16 mouse cellular contexts compared by ENCODE assay signal in genomic region chr5:122063204-122063933, GRCm38 (mm10). TPM values are rescaled to one million over a fixed set of nuclear protein-coding genes. Genes with fewer than 3 reads are reported as not detected.
A peak's percentile ranks its signal among the peaks of the same experiment; 100 is the strongest.
DNase-seq lines count a peak whose midpoint lies in the region; ATAC-seq and TF ChIP-seq lines count a peak whose summit lies in the region.
"Had no signal": no experiment of that assay in that cellular context is flagged by ENCODE, and none has a peak within 500 bp of the region (broad histone marks: within the 10 kb centered on the region; RNA-seq: fewer than 3 reads in every experiment).

No protein-coding gene starts in this region.

- TF ChIP-seq CTCF in E14TG2a.4 (conservative IDR thresholded peaks at IDR 0.05; ENCODE audit: low read length): no peak
- TF ChIP-seq CTCF in cortical plate, adult 2 months (IDR thresholded peaks at IDR 0.05; ENCODE audit: extremely low read depth, insufficient read depth, low read length): no peak

- H3K4me2 ChIP-seq in heart, embryonic 11.5 days: no peak overlapping the region
- H3K4me2 ChIP-seq in neural tube, embryonic 15.5 days: peak overlapping the region; percentile 42; the same call in 1 of the 2 replicates
- H3K4me2 ChIP-seq: liver, embryonic 13.5 days had no signal

- no peak for ATAC-seq in heart, embryonic 11.5 days (replicated peaks; ENCODE audit: insufficient number of reproducible peaks, low FRiP score, low TSS enrichment)
- ATAC-seq in neural tube, embryonic 15.5 days (ENCODE audit: low FRiP score): no peak
- ATAC-seq: lung, postnatal 0 days had no signal

- H3K36me3 ChIP-seq in heart, embryonic 11.5 days (ENCODE audit: control insufficient read depth, insufficient read depth, low read length): no peaks in the 10 kb centered on the region
- no peaks in the 10 kb centered on the region for H3K36me3 ChIP-seq in E14TG2a.4 (ENCODE audit: insufficient read depth, low read length)
- H3K36me3 ChIP-seq in neural tube, embryonic 15.5 days: no peaks in the 10 kb centered on the region
- no peaks in the 10 kb centered on the region for H3K36me3 ChIP-seq in hindbrain, embryonic 10.5 days
- H3K36me3 ChIP-seq: embryonic facial prominence, embryonic 10.5 days; liver, embryonic 13.5 days had no signal

- WGBS in heart, embryonic 11.5 days (ENCODE audit: insufficient replicate concordance): 69% methylated on average over 25 of the region's 25 CpGs
- WGBS in neural tube, embryonic 15.5 days: 76% methylated on average over 25 of the region's 25 CpGs
- 78% methylated on average over 25 of the region's 25 CpGs for WGBS in hindbrain, embryonic 10.5 days

- H3K9me3 ChIP-seq in heart, embryonic 11.5 days (replicated peaks; ENCODE audit: control insufficient read depth, low read length): no peaks in the 10 kb centered on the region
- no peaks in the 10 kb centered on the region for H3K9me3 ChIP-seq in E14TG2a.4 (ENCODE audit: low read length)
- H3K9me3 ChIP-seq in neural tube, embryonic 15.5 days (replicated peaks): no peaks in the 10 kb centered on the region
- no peaks in the 10 kb centered on the region for H3K9me3 ChIP-seq in hindbrain, embryonic 10.5 days
- H3K9me3 ChIP-seq: embryonic facial prominence, embryonic 10.5 days; liver, embryonic 13.5 days had no signal

- H3K9ac ChIP-seq in heart, embryonic 11.5 days (ENCODE audit: low read depth, low read length): no peak overlapping the region
- no peak overlapping the region for H3K9ac ChIP-seq in neural tube, embryonic 15.5 days (replicated peaks)
- H3K9ac ChIP-seq: liver, embryonic 13.5 days had no signal

- no peak overlapping the region for H3K4me3 ChIP-seq in heart, embryonic 11.5 days (ENCODE audit: low read depth, low read length)
- 0 out of 2 replicates have a peak overlapping the region, but pooled peaks have one; percentile 52 for H3K4me3 ChIP-seq in E14TG2a.4 (replicated peaks; ENCODE audit: low read length)
- no peak overlapping the region for H3K4me3 ChIP-seq in cortical plate, adult 2 months (ENCODE audit: insufficient read depth, low read length)
- no peak overlapping the region for H3K4me3 ChIP-seq in neural tube, embryonic 15.5 days (replicated peaks)
- no peak overlapping the region for H3K4me3 ChIP-seq in hindbrain, embryonic 10.5 days
- H3K4me3 ChIP-seq: embryonic facial prominence, embryonic 10.5 days; liver, embryonic 13.5 days had no signal

- peak overlapping the region; percentile 17; the same call in 1 of the 2 replicates for H3K27ac ChIP-seq in heart, embryonic 11.5 days (ENCODE audit: low read depth, low read length)
- H3K27ac ChIP-seq in cortical plate, adult 2 months (ENCODE audit: insufficient read depth, low read length): 0 out of 2 replicates have a peak overlapping the region, but pooled peaks have one; percentile 24
- H3K27ac ChIP-seq in neural tube, embryonic 15.5 days (replicated peaks): peak overlapping the region; percentile 37; the same call in 1 of the 2 replicates
- no peak overlapping the region for H3K27ac ChIP-seq in hindbrain, embryonic 10.5 days
- H3K27ac ChIP-seq: embryonic facial prominence, embryonic 10.5 days; kidney, postnatal 0 days; liver, embryonic 13.5 days had no signal

- DNase-seq in heart, adult 11 months: no peak
- DNase-seq in hindbrain, embryonic 10.5 days (ENCODE audit: low spot score): no peak
- no peak for DNase-seq in cerebellum, postnatal 14 days
- DNase-seq in lung, postnatal 25 days (ENCODE audit: low spot score): no peak
- DNase-seq: cerebellum, adult 8-10 months; heart, postnatal 4 days; liver, embryonic 13.5 days; spleen, adult 18-20 months had no signal

- H3K4me1 ChIP-seq in heart, embryonic 11.5 days (ENCODE audit: control insufficient read depth, insufficient read depth, low read length): peaks cover 31% of the 10 kb centered on the region
- H3K4me1 ChIP-seq in E14TG2a.4 (replicated peaks; ENCODE audit: low read depth, low read length): peaks cover 66% of the 10 kb centered on the region
- H3K4me1 ChIP-seq in cortical plate, adult 2 months (ENCODE audit: control insufficient read depth, insufficient read depth, low read length): peaks cover 5% of the 10 kb centered on the region; the same call in 1 of the 2 replicates
- peaks cover 24% of the 10 kb centered on the region for H3K4me1 ChIP-seq in neural tube, embryonic 15.5 days
- H3K4me1 ChIP-seq in hindbrain, embryonic 10.5 days (replicated peaks): peaks cover 31% of the 10 kb centered on the region

- H3K27me3 ChIP-seq in heart, embryonic 11.5 days (ENCODE audit: control insufficient read depth, insufficient read depth, low read length): peaks cover under 1% of the 10 kb centered on the region; the same call in 1 of the 2 replicates
- 0 out of 2 replicates have a peak, but pooled peaks cover 5% of the 10 kb centered on the region for H3K27me3 ChIP-seq in E14TG2a.4 (ENCODE audit: insufficient read depth, low read length)
- no peaks in the 10 kb centered on the region for H3K27me3 ChIP-seq in neural tube, embryonic 15.5 days (replicated peaks)
- peaks cover 19% of the 10 kb centered on the region for H3K27me3 ChIP-seq in hindbrain, embryonic 10.5 days (ENCODE audit: insufficient read depth, poor library complexity, severe bottlenecking)
- H3K27me3 ChIP-seq: liver, embryonic 13.5 days had no signal

- TF ChIP-seq POLR2A in cortical plate, adult 2 months (IDR thresholded peaks at IDR 0.05; ENCODE audit: extremely low read depth, insufficient read depth, low read length): no peak

RNA-seq across cellular contexts. Expression of gene Cux2, which starts 13.5 kb away (rescaled TPM):
- 4.7 and 7.1 TPM in 2 replicates for polyA plus RNA-seq in heart, embryonic 11.5 days (2014; fragmentation: Nextera tagmentation; extraction: Ambion mirVana)
- polyA plus RNA-seq in cortical plate, adult 2 months (2012; rRNA removed): 104 and 109 TPM in 2 replicates
- polyA plus RNA-seq in neural tube, embryonic 15.5 days (2015; fragmentation: Nextera tagmentation; extraction: Ambion mirVana): 18.0 and 19.9 TPM in 2 replicates
- polyA plus RNA-seq in hindbrain, embryonic 10.5 days (2016; fragmentation: Nextera tagmentation; extraction: Ambion mirVana): 4.5 and 12.0 TPM in 2 replicates

RNA-seq across cellular contexts. Expression of gene Myl2, which starts 37.4 kb away (rescaled TPM):
- polyA plus RNA-seq in heart, embryonic 11.5 days (2014; fragmentation: Nextera tagmentation; extraction: Ambion mirVana): 6,790 and 6,847 TPM in 2 replicates
- polyA plus RNA-seq in cortical plate, adult 2 months (2012; rRNA removed): 2.3 and 2.4 TPM in 2 replicates
- polyA plus RNA-seq in neural tube, embryonic 15.5 days (2015; fragmentation: Nextera tagmentation; extraction: Ambion mirVana): 1.8 and 4.7 TPM in 2 replicates
- polyA plus RNA-seq in hindbrain, embryonic 10.5 days (2016; fragmentation: Nextera tagmentation; extraction: Ambion mirVana): 0.59 and 1.4 TPM in 2 replicates
- polyA plus RNA-seq: C2C12; embryonic facial prominence, embryonic 10.5 days had no signal

Comparison
In these comparisons a context has a peak if more than half of its experiments do, and no peak if none do; other contexts are left out.
1. RNA of gene Myl2, which starts 37.4 kb away (polyA plus RNA-seq): 6,790 to 6,847 TPM in heart, embryonic 11.5 days; 1.8 to 4.7 TPM in neural tube, embryonic 15.5 days, 2.3 to 2.4 TPM in cortical plate, adult 2 months and 0.59 to 1.4 TPM in hindbrain, embryonic 10.5 days; every median in the first group is over 1,000 times any median in the second.